ENCODE assay signal across 10 mouse cellular contexts in the genomic region with DNA sequence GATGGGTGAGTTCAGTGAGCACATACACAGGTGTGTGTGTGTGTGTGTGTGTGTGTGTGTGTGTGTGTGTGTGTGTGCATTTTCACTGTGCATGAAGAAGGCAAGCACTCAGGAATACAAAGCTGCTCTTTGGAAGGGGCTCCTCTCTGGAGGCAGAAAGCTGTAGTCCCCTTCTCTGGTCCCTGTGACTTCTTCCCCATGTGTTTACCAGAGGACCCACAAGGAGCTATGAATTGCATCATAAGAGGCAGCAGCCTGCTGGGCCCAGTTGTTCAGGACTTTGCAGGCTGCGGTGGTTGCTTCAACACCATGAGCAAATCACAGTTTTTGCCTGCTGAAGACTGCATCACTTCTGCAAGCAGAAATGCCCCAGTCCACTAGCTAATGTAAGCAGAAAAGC. TPM values are rescaled to one million over a fixed set of nuclear protein-coding genes. Genes with fewer than 3 reads are reported as not detected.
DNase-seq lines count a peak whose midpoint lies in the region; ATAC-seq lines count a peak whose summit lies in the region.
"Had no signal": no experiment of that assay in that cellular context is flagged by ENCODE, and none has a peak within 500 bp of the region (broad histone marks: within the 10 kb centered on the region; RNA-seq: fewer than 3 reads in every experiment).

No protein-coding gene starts in this region.

- no peak for ATAC-seq in embryonic facial prominence, embryonic 12.5 days (ENCODE audit: insufficient number of reproducible peaks, insufficient read depth, low FRiP score, low TSS enrichment)
- no peak for ATAC-seq in forebrain, embryonic 12.5 days (ENCODE audit: low FRiP score)
- ATAC-seq in neural tube, embryonic 15.5 days (ENCODE audit: low FRiP score), result no peak
- ATAC-seq: inflammation-experienced regulatory T-cells, adult 6 months had no signal

- no peak overlapping the region for H3K27ac ChIP-seq in embryonic facial prominence, embryonic 12.5 days
- H3K27ac ChIP-seq in forebrain, embryonic 12.5 days, result 0 out of 2 replicates have a peak overlapping the region, but pooled peaks have one; percentile 25
- H3K27ac ChIP-seq in neural tube, embryonic 15.5 days (replicated peaks), result peak overlapping the region; percentile 81

- no peaks in the 10 kb centered on the region for H3K9me3 ChIP-seq in embryonic facial prominence, embryonic 12.5 days
- no peaks in the 10 kb centered on the region for H3K9me3 ChIP-seq in forebrain, embryonic 12.5 days
- no peaks in the 10 kb centered on the region for H3K9me3 ChIP-seq in neural tube, embryonic 15.5 days (replicated peaks)

- peak overlapping the region; percentile 52 for H3K4me3 ChIP-seq in embryonic facial prominence, embryonic 12.5 days
- peak overlapping the region; percentile 62 for H3K4me3 ChIP-seq in forebrain, embryonic 12.5 days (replicated peaks)
- peak overlapping the region; percentile 71 for H3K4me3 ChIP-seq in neural tube, embryonic 15.5 days (replicated peaks)

- peaks cover 45% of the 10 kb centered on the region for H3K27me3 ChIP-seq in embryonic facial prominence, embryonic 12.5 days
- H3K27me3 ChIP-seq in forebrain, embryonic 12.5 days, result peaks cover 46% of the 10 kb centered on the region
- H3K27me3 ChIP-seq in neural tube, embryonic 15.5 days (replicated peaks), result peaks cover 10% of the 10 kb centered on the region

- H3K4me2 ChIP-seq in embryonic facial prominence, embryonic 12.5 days (replicated peaks), result peak overlapping the region; percentile 89
- H3K4me2 ChIP-seq in forebrain, embryonic 12.5 days, result peak overlapping the region; percentile 76
- H3K4me2 ChIP-seq in neural tube, embryonic 15.5 days, result peak overlapping the region; percentile 89

- peak; percentile 20 to 22 for DNase-seq in left cerebral cortex, postnatal 10 days (ENCODE audit: extremely low spot score in 1 of 2, low spot score in 2 of 2)
- DNase-seq in adrenal gland, adult (ENCODE audit: inconsistent age in 2 of 2, low spot score in 1 of 2), result no peak
- no peak for DNase-seq in gastrocnemius, postnatal 4 days (ENCODE audit: low spot score in 2 of 2)
- DNase-seq in natural killer cell, adult 2 months (ENCODE audit: low spot score in 2 of 2), result no peak
- DNase-seq: liver had no signal

- 0 out of 2 replicates have a peak, but pooled peaks cover 5% of the 10 kb centered on the region for H3K4me1 ChIP-seq in embryonic facial prominence, embryonic 12.5 days
- H3K4me1 ChIP-seq in forebrain, embryonic 12.5 days, result peaks cover 5% of the 10 kb centered on the region
- peaks cover 16% of the 10 kb centered on the region for H3K4me1 ChIP-seq in neural tube, embryonic 15.5 days

- no peaks in the 10 kb centered on the region for H3K36me3 ChIP-seq in embryonic facial prominence, embryonic 12.5 days
- no peaks in the 10 kb centered on the region for H3K36me3 ChIP-seq in forebrain, embryonic 12.5 days (replicated peaks)
- no peaks in the 10 kb centered on the region for H3K36me3 ChIP-seq in neural tube, embryonic 15.5 days

- H3K9ac ChIP-seq in embryonic facial prominence, embryonic 12.5 days, result no peak overlapping the region
- H3K9ac ChIP-seq in forebrain, embryonic 12.5 days, result no peak overlapping the region
- peak overlapping the region; percentile 68 for H3K9ac ChIP-seq in neural tube, embryonic 15.5 days (replicated peaks)

- intact Hi-C loops in left cerebral cortex, postnatal 10 days (cut with DNase I), result no loop called here

- 44% methylated on average over 1 of the region's 1 CpGs for WGBS in embryonic facial prominence, embryonic 12.5 days
- 35% methylated on average over 1 of the region's 1 CpGs for WGBS in forebrain, embryonic 12.5 days
- WGBS in neural tube, embryonic 15.5 days, result 21% methylated on average over 1 of the region's 1 CpGs

RNA-seq across cellular contexts. Expression of a gene that starts 0.8 kb away (rescaled TPM):
- 3.7 and 4.2 TPM in 2 replicates for polyA plus RNA-seq in embryonic facial prominence, embryonic 12.5 days (2016; fragmentation: Nextera tagmentation; extraction: Ambion mirVana)
- polyA plus RNA-seq in forebrain, embryonic 12.5 days (2016; fragmentation: Nextera tagmentation; extraction: Ambion mirVana), result 10.4 and 11.7 TPM in 2 replicates
- total RNA-seq in left cerebral cortex, postnatal 10 days (2021), result 100 to 1,000 TPM; 142 to 145 TPM
- 74.5 and 89.8 TPM in 2 replicates for polyA plus RNA-seq in neural tube, embryonic 15.5 days (2015; fragmentation: Nextera tagmentation; extraction: Ambion mirVana)
- total RNA-seq in gastrocnemius, postnatal 4 days (2021), result 1 to 10 TPM; 2.2 to 2.9 TPM
- total RNA-seq: monocyte, adult 5-6 weeks had no signal
- polyA plus RNA-seq: inflammation-experienced regulatory T-cells, adult 6 months had no signal

Comparison
In these comparisons a context has a peak if more than half of its experiments do, and no peak if none do; other contexts are left out.
1. DNase-seq: peak in left cerebral cortex, postnatal 10 days (2 of 2); none in adrenal gland, adult (0 of 2), gastrocnemius, postnatal 4 days (0 of 2) and natural killer cell, adult 2 months (0 of 2).
2. Peak in every context shown above with its lines, with median percentiles within 50 percentile points of each other: H3K4me2 ChIP-seq and H3K4me3 ChIP-seq.